Mouse (Mus musculus): ENCODE data around the gene Dgkz.

Dgkz gene

GRCm38 (mm10) chr2:91960459-91960858 lies 15.2 kb downstream of the Dgkz start:
- DNase-seq (ENCODE audit: low read depth) = no peak

- DNase-seq (ENCODE audit: low read depth) = no peak
Observed at GRCm38 (mm10) chr2:91959544-91960410, 15.9 kb downstream of the Dgkz start.

- peak; percentile 52 for DNase-seq (ENCODE audit: low read depth)
Observed at GRCm38 (mm10) chr2:91958701-91959457, 16.8 kb downstream of the Dgkz start.

GRCm38 (mm10) chr2:91958049-91958448 lies 17.6 kb downstream of the Dgkz start:
- no peak for DNase-seq (ENCODE audit: low read depth)

- DNase-seq (ENCODE audit: low read depth) = peak; percentile 54
Observed at GRCm38 (mm10) chr2:91957096-91957495, 18.6 kb downstream of the Dgkz start.

- no peak for DNase-seq (ENCODE audit: low read depth)
Observed at GRCm38 (mm10) chr2:91955875-91956274, 19.8 kb downstream of the Dgkz start.

GRCm38 (mm10) chr2:91955121-91955591 lies 20.5 kb downstream of the Dgkz start:
- no peak for DNase-seq (ENCODE audit: low read depth)

GRCm38 (mm10) chr2:91953825-91954224 lies 21.8 kb downstream of the Dgkz start:
- peak; percentile 50 for DNase-seq (ENCODE audit: low read depth)

GRCm38 (mm10) chr2:91950275-91951085 lies 25.2 kb downstream of the Dgkz start:
- DNase-seq (ENCODE audit: low read depth) = no peak

- DNase-seq (ENCODE audit: low read depth) = no peak
Observed at GRCm38 (mm10) chr2:91949411-91950274, 26.0 kb downstream of the Dgkz start.

- DNase-seq (ENCODE audit: low read depth) = no peak
Observed at GRCm38 (mm10) chr2:91948792-91949241, 26.8 kb downstream of the Dgkz start.

- no peak for DNase-seq (ENCODE audit: low read depth)
Observed at GRCm38 (mm10) chr2:91948151-91948509, 27.5 kb downstream of the Dgkz start.

GRCm38 (mm10) chr2:91947397-91948150 lies 28.1 kb downstream of the Dgkz start:
- DNase-seq (ENCODE audit: low read depth) = peak; percentile 34

GRCm38 (mm10) chr2:91946836-91947235 lies 28.8 kb downstream of the Dgkz start:
- DNase-seq (ENCODE audit: low read depth) = no peak

- no peak for DNase-seq (ENCODE audit: low read depth)
Observed at GRCm38 (mm10) chr2:91945483-91945882, 30.2 kb downstream of the Dgkz start, which contains the start of gene Gm9821. Gene Gm9821 (plus strand): TSS chr2:91945703.

- peak; percentile 82 for DNase-seq (ENCODE audit: low read depth)
Observed at GRCm38 (mm10) chr2:91944170-91944950, 31.3 kb downstream of the Dgkz start.

- DNase-seq (ENCODE audit: low read depth) = peak; percentile 19
Observed at GRCm38 (mm10) chr2:91942356-91942755, 33.3 kb downstream of the Dgkz start.

GRCm38 (mm10) chr2:91939303-91939935 lies 36.2 kb downstream of the Dgkz start:
- no peak for DNase-seq (ENCODE audit: low read depth)

GRCm38 (mm10) chr2:91936154-91936553 lies 39.5 kb downstream of the Dgkz start:
- DNase-seq (ENCODE audit: low read depth) = no peak

Measured in NIH3T3 (cell line).